Mouse (Mus musculus) spleen, postnatal 4 days (tissue): Measurements from ENCODE around the gene Itk.
"Not testable (repeated sequence)": the region's sequence is repeated elsewhere in the genome, so short reads cannot be mapped to it uniquely, and the experiment has no call there.

Experiments
- DNase-seq, 2 experiments: peaks; one replicate each; pipeline ENCODE4 v3.0.0; 2022; ENCODE audit warnings: low spot score in 2 of 2

The Itk gene

GRCm38 (mm10) chr11:46389336-46390117, at the start of gene Itk:
TSS of gene Itk (minus strand) at chr11:46389515.
- no peak for DNase-seq

DNA sequence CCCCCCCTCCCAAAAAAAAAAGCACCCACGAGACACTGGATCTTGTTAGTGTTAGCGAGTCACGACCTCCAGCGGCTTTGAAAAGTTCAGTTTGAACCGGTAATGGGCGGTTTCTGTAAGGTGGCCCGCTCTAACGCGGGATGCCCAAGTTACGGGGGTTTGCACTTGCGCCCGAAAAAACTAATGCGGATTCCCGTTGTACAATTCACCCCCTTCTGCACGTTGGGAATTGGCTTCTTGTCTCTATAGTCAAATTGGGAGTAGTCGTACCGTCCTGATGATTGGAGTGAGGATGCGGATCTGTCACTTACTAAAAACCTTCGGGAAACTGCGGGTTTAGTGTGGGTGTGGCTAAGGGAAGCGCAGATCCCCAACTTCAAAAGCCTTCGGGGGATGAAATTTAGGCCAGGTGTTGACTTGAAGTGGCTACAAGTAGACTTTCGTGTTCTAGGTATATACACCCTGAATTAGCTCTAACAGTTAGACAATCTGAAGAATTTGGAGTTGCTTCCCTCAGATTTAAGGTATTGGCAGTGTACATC, 48.2 kb upstream of the Itk start:
- DNase-seq, result peak; percentile 31 to 71

- peak; percentile 92 to 94 for DNase-seq
Measured at GRCm38 (mm10) chr11:46436760-46437458, 47.6 kb upstream of the Itk start, which contains the start of gene Med7. TSS of gene Med7 (plus strand) at chr11:46436925.

DNA sequence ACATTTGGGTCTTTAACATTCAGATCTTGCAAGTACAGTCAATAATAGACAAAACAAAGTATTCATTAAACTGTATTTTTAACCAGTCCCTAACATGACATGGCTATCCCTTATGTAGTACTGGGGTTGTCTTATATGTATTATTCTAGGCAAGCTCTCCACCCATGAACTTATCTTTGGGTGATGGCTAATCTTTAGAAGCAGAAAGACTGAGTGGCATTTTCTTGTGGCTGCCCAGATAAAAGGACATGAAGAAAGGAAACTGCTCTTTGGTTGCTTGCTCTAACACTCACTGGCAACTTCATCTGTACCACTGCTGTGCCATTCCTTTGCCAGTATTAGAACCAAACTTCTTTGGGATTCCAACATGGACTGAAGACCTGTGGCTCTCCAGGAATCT, 46.0 kb upstream of the Itk start:
- no peak for DNase-seq

- DNase-seq, result peak; percentile 79 to 93
Measured at GRCm38 (mm10) chr11:46431129-46431528, 41.8 kb upstream of the Itk start.

GRCm38 (mm10) chr11:46430123-46430522, 40.8 kb upstream of the Itk start:
- no peak for DNase-seq

DNA sequence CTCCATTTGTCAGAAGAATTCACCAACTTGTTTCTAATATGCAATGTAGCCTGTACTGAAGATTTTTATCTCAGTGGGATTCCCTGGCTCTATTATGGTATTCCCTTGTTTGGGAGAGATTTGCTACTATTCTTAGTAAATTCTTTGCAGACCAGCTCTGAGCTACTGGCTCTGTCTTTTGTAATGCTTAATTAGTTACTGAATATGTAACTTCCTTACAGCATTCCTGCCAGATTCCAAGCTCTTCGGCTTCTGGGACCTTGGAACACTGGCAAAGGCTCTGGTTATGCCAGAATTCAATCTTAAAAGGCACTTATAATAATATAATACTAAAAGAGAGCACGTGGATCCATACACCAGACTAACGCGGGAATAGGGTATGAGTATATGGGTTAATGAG, 38.8 kb upstream of the Itk start:
- DNase-seq, result not testable (repeated sequence)

DNA sequence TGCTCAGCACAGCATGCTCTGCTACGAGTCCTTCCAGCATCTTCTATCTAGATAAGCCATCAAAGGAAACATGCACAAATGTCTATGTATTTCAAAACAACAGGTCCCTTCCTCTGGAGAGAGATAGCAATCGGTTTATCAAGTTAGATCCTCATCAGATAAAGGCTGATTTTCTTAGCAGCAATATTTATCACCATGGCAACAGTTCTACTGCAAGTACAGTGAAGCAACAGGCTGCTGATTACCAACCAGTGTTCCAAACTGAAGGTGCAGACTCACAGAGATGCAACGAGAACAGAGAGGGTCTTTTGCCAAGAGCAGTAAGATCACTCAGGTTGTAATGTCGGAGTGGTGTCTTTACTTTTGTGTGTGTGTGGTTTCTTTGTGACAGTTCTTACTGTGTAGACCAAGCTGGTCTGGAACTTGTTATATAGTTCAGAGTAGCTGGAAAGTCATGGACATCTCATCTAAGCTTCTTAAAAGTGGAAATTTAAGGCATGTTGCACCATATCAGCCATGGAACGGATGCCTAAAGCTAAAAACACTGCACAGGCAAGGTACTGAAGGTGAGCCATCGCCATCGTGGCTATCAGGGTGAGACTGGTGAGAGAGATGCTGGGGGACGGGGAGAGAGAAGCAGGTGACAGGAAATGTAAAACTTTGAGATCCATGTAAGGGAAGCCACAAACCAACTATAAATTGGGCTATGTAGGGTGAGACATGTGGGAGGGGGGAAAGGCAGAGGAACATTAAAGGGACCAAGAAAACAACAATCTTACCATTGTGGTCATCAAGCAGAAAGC, 32.0 kb upstream of the Itk start:
- DNase-seq, result no peak

GRCm38 (mm10) chr11:46418860-46419259, 29.5 kb upstream of the Itk start:
- no peak for DNase-seq

DNA sequence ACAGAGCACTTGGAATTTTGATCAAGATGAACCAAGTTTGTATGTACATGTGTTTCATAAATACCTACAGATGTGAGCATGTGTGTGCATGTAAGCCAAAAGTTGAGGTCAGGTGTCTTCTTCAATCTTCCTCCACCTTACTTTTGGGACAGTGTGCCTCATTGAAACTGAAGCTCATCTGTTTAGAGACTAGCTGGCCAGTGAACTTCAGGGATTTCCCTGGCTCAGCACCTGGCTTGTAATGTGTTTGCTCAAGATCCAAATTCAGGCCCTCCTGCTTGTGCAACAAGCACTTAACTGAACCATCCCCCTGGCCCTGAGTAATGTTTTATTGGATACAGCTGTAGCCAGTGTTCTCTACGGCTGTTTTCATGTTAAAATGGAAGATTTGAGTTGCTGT, 29.1 kb upstream of the Itk start:
- DNase-seq, result no peak

- DNase-seq, result no peak
Measured at GRCm38 (mm10) chr11:46410018-46410563, 20.8 kb upstream of the Itk start.

DNA sequence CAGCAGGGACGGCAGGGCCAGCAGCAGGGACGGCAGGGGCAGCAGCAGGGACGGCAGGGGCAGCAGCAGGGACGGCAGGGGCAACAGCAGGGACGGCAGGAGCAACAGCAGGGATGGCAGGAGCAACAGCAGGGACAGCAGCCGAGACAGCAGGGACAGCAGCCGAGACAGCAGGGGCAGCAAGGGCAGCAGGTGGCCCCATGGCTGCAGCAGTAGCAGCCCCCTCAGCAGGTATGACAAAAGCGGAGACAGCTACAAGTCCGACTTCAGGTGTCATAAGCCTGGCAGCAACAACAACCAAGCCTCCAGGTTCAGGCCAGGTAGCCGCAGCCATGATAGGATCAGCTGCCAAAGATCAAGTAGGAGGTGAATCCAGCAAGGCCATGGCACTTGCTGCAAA, 17.4 kb upstream of the Itk start:
- DNase-seq, result no peak

- DNase-seq, result no peak
Measured at GRCm38 (mm10) chr11:46404986-46405385, 15.7 kb upstream of the Itk start.

DNA sequence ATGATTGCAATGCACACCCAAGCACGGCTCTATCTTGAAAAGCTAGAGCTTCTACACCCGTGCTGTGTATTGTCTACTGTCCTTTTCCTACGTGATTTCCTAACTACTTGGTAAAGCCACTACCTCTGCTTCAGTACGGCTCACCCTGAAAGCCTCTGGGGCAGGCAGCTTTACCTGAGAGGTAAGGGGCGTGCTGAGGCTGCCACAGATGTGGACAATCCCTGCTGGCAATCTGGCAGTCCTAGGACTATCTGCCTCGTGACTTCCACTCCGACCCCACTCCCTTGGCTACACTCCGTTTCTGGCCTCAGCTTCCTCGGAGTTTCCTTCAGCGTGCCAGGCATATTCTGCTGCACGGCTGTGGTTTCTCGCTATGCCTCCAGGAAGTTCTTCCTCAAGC, 12.2 kb upstream of the Itk start:
- DNase-seq, result no peak

DNA sequence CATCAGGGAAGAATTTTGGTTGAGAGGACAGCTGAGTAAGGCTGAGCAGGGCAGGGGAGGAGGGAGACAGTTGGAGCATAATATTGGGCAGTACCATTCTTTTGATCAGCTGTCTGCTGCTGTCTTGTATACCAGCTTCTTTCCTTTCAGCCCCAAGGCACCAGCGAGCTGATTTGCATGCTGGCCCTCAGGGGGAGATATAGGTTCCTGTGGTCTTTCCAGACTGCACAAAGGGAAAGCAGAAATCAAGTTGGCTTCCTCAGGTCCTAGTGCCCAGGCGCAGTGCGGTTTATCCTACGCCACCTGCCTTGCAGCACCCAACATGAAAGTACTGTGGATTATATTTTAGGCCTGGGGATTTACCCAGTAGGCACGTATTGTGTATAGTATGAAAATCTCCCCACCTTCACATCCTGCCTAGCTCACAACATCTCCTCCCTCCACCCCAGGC, 9.6 kb upstream of the Itk start:
- DNase-seq, result peak in 1 of 2 experiments; percentile 44

GRCm38 (mm10) chr11:46398473-46398872, 9.2 kb upstream of the Itk start:
- DNase-seq, result no peak

GRCm38 (mm10) chr11:46397900-46398299, 8.6 kb upstream of the Itk start:
- DNase-seq, result no peak

DNA sequence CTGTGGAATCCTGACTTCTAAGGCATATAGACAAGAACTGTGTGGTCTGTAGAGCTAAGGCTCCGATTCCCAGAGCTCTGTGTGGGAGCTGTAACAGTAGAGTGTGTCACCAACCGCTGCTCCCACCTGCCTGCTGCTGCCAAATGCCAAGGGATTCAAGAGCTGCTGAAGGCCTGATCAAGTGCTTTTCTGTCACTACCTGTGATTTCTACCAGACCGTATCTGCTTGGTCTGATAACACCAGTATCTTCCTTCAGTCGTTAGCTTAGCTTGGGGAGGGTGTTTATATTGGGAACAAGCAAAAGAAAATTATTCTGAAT, 7.5 kb upstream of the Itk start:
- no peak for DNase-seq

DNA sequence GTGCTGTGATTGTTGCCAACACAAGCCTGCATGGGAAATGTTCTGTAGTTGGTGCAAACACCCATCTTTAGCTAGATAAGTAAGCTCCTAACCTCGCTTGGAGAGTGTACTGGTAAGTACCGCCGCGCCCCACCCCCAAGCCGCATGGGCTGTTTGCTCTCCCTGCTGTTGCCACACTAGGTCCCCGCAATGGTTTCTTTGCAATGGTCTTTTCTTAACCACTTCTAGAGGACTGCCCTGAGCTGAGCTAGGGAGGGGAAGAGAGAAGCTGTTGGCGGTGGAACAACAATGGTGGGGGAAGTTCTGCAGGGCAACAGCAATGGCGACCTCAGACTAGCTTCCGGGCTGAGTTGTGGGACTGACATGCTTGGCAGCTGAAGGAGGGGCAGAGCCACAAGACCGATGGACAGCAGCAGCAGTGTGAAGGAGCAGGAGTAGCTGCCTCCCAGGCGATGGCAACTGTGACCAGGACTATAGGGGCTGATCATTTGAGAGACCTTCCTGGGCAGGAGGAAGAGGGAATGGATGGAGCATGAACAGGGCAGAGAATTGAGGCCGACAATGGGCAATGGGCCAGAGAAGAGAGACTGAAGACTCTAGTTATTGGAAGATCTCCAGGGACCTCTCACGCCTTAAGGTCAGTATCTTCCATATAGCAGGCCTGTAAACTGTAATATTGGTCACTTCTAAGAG, 7.0 kb upstream of the Itk start, which contains the start of gene Fam71b:
Gene Fam71b, plus strand, starts transcription at position 393 of the 693 bp plus-strand sequence.
- no peak for DNase-seq

GRCm38 (mm10) chr11:46395698-46396097, 6.4 kb upstream of the Itk start:
- no peak for DNase-seq

- no peak for DNase-seq
Measured at GRCm38 (mm10) chr11:46395088-46395487, 5.8 kb upstream of the Itk start.
